Mouse (Mus musculus): ENCODE results near the gene Saa2.

The Saa2 gene

GRCm38 (mm10) chr7:46762601-46763000 lies 11.0 kb downstream of the Saa2 start:
- no peak for DNase-seq (ENCODE audit: low spot score in 2 of 2)

DNA sequence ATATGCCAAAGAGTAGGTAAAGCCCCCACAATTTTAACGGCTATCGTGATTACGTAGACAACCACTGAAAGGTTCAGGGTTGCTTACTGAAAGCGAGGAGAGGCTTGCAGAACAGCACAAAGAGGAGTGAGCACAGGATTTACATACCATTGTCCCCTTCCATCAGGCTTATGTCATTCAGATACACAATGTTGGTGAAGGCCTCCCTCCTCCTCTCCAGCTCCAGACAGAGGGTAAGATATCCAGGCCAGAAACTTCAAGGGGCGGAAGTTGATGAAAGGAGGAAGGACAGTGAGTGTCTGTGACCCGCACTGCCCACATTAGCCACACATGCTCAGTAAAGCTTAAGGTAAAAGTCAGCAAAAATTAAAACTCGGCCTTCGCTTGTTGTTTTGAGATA lies 13.1 kb downstream of the Saa2 start:
- no peak for DNase-seq (ENCODE audit: low spot score in 2 of 2)

GRCm38 (mm10) chr7:46767371-46767770 lies 15.8 kb downstream of the Saa2 start:
- no peak for DNase-seq (ENCODE audit: low spot score in 2 of 2)

GRCm38 (mm10) chr7:46768451-46768850 lies 16.9 kb downstream of the Saa2 start:
- no peak for DNase-seq (ENCODE audit: low spot score in 2 of 2)

DNA sequence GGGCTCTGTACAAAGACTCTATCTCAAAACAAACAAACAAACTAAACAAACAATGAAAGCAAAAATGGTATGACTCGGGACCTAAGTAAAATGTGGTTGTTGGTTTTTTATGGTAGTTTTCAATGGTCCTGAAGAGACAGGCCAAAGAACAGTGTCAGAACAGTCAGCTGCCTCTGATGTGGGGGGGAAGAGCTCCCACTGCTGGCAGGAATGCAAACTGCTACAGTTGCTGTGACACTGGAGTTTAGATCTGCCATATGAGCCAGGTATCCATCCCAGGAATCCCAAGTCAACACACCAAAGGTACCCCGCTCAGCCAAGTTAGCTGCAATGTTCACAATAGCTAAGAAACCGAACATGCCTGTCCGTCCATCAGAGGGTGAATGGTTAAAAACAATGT lies 19.1 kb downstream of the Saa2 start:
- peak; percentile 32 to 50 for DNase-seq (ENCODE audit: low spot score in 2 of 2)

- no peak for DNase-seq (ENCODE audit: low spot score in 2 of 2)
Observed at GRCm38 (mm10) chr7:46789177-46789849, 37.7 kb downstream of the Saa2 start.

- DNase-seq (ENCODE audit: low spot score in 2 of 2) = no peak
Observed at GRCm38 (mm10) chr7:46793871-46794270, 42.3 kb downstream of the Saa2 start.

DNA sequence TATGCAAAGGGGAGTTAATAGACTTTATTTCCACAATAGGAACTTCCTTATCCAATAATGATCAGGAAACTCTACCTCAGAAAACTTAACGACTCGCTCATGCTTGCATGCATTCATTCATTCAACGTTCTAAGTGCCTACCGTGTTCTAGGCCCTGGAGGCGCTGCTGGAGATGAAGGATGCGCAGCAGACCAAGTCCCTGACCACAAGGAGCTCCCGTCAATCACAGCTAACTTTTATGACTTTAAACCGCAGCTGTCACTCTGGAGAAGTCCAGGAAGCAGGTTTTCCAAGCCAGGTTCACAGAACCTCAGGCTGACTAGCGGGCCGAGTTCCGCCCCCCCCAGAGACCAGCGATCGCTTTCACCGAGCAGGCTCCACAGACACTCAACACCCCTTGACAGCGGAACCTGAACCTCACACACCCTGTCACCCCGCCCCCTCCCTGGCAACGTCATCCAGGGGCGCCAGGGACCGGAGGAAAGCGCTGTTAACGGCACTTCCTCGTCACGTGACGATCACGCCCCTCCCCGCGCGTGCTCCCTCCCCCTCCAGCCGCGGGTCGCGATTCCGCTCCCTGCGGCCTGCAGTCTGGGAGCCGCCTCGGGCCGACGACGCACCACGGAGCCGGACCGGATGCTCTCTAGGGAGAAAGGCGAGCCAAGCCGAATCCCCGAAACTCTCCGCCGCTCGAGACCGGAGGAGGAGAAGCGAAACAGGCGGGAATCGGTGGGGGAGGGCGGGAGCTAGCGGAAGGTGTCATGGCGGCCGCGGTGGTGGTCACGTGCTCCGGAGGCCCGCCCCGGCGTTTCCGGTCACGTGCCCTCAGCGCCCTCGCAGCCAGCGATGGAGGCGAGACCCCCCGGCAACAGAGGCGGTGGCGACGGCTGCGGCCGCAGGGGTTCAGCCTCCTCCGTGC lies 44.0 kb downstream of the Saa2 start, which contains the start of the genes Hps5 and Gtf2h1:
Hps5 (minus strand) TSS at position 778 of the 919 bp plus-strand sequence.
Gtf2h1 (plus strand) TSS at position 817 of the 919 bp plus-strand sequence.
- peak; percentile 97 to 98 for DNase-seq (ENCODE audit: low spot score in 2 of 2)

GRCm38 (mm10) chr7:46796206-46796679 lies 44.7 kb downstream of the Saa2 start:
- no peak for DNase-seq (ENCODE audit: low spot score in 2 of 2)

DNA sequence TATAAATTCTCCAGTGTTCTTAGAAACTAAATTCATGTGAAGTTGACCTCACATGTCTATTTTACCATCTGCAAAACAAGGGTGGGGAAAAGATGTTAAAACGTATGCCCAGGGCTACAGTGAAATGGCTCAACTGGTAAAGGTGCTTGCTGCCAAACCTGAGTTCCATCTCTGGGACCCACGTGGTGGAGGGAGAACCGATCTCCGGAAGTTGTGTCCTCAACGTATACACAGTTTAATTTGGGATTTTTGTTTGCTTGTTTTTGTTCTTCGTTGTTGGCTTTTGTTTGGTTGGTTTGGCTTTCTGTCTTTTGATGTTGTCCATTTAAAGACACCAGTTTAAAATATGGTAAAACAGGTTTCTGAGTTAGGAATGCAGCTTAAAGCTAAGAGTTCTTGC lies 45.2 kb downstream of the Saa2 start:
- DNase-seq (ENCODE audit: low spot score in 2 of 2) = no peak

All from right cerebral cortex, postnatal 10 days (tissue).